In the genomic region with DNA sequence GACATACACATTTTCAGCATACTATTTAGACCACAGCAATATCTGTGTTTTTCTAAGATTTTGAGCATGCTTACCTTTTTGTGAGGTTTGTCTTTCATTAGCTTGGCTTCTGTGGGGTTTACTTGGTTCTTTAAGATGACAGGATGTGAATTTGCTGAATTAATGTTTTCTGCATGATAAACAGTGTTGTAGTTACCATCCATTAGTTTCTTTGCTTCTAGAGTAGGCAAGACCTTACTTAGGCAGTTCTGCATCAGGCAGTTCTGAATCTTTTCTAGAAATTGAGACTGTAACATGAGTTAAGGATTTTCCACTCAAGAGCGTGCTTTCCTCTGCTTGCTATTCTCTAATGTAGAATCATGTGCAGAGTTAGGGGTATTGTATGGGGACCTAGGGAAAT, we compare ENCODE assay signal across 27 mouse cellular contexts. TPM values are rescaled to one million over a fixed set of nuclear protein-coding genes. Genes with fewer than 3 reads are reported as not detected.
A peak's percentile ranks its signal among the peaks of the same experiment; 100 is the strongest.
DNase-seq lines count a peak whose midpoint lies in the region; ATAC-seq lines count a peak whose summit lies in the region.
"Had no signal": no experiment of that assay in that cellular context is flagged by ENCODE, and none has a peak within 500 bp of the region (broad histone marks: within the 10 kb centered on the region; RNA-seq: fewer than 3 reads in every experiment).

No protein-coding gene starts in this region.

- no peaks in the 10 kb centered on the region for H3K9me3 ChIP-seq in lung, embryonic 15.5 days
- H3K9me3 ChIP-seq in forebrain, embryonic 15.5 days = no peaks in the 10 kb centered on the region
- 0 out of 2 replicates have a peak, but pooled peaks cover 2% of the 10 kb centered on the region for H3K9me3 ChIP-seq in intestine, embryonic 16.5 days (ENCODE audit: control insufficient read depth, low read length)
- H3K9me3 ChIP-seq: embryonic facial prominence, embryonic 12.5 days; embryonic facial prominence, embryonic 15.5 days; G1E; heart, embryonic 13.5 days; intestine, embryonic 15.5 days had no signal

- DNase-seq in lung, postnatal 4 days = no peak
- peak; percentile 18 for DNase-seq in CD4-positive, CD25-positive, alpha-beta regulatory T cell, adult 2 months (ENCODE audit: low read depth, low spot score)
- peak; percentile 43 for DNase-seq in induced T-regulatory cell, adult 2 months (ENCODE audit: low read depth)
- DNase-seq: adrenal gland, adult 2 months; adrenal gland, postnatal 14 days; B cell, adult 2 months; cerebellum, adult 11 months; cerebellum, adult 2 months; cerebellum, adult 9-11 months; cerebellum, postnatal 25 days; gastrocnemius, postnatal 25 days; heart, adult 18-20 months; heart, postnatal 14 days; heart, postnatal 4 days had no signal

- H3K9ac ChIP-seq in lung, embryonic 15.5 days = no peak overlapping the region
- H3K9ac ChIP-seq in forebrain, embryonic 15.5 days (replicated peaks) = no peak overlapping the region
- no peak overlapping the region for H3K9ac ChIP-seq in intestine, embryonic 16.5 days (ENCODE audit: low read depth, low read length)
- H3K9ac ChIP-seq: embryonic facial prominence, embryonic 12.5 days; embryonic facial prominence, embryonic 15.5 days; heart, embryonic 13.5 days; hindbrain, embryonic 14.5 days; intestine, embryonic 15.5 days had no signal

- 76% methylated on average over 1 of the region's 1 CpGs for WGBS in lung, embryonic 15.5 days
- WGBS in forebrain, embryonic 15.5 days = 95% methylated on average over 1 of the region's 1 CpGs
- 82% methylated on average over 1 of the region's 1 CpGs for WGBS in intestine, embryonic 16.5 days

- H3K4me1 ChIP-seq in lung, embryonic 15.5 days = peaks cover 7% of the 10 kb centered on the region
- H3K4me1 ChIP-seq in forebrain, embryonic 15.5 days = no peaks in the 10 kb centered on the region
- H3K4me1 ChIP-seq in intestine, embryonic 16.5 days (ENCODE audit: control insufficient read depth, insufficient read depth, low read length) = no peaks in the 10 kb centered on the region
- H3K4me1 ChIP-seq: embryonic facial prominence, embryonic 12.5 days; embryonic facial prominence, embryonic 15.5 days; intestine, embryonic 15.5 days had no signal

- peak overlapping the region; percentile 27; the same call in 1 of the 2 replicates for H3K27ac ChIP-seq in lung, embryonic 15.5 days
- no peak overlapping the region for H3K27ac ChIP-seq in forebrain, embryonic 15.5 days (replicated peaks)
- H3K27ac ChIP-seq in intestine, embryonic 16.5 days (ENCODE audit: low read length) = no peak overlapping the region
- H3K27ac ChIP-seq: embryonic facial prominence, embryonic 12.5 days; embryonic facial prominence, embryonic 15.5 days; heart, embryonic 13.5 days; hindbrain, embryonic 14.5 days; hindbrain, postnatal 0 days; intestine, embryonic 15.5 days had no signal

- H3K27me3 ChIP-seq in lung, embryonic 15.5 days = no peaks in the 10 kb centered on the region
- H3K27me3 ChIP-seq in forebrain, embryonic 15.5 days = no peaks in the 10 kb centered on the region
- no peaks in the 10 kb centered on the region for H3K27me3 ChIP-seq in intestine, embryonic 16.5 days (replicated peaks; ENCODE audit: control insufficient read depth, insufficient read depth, low read length)
- H3K27me3 ChIP-seq: CH12.LX; embryonic facial prominence, embryonic 12.5 days; embryonic facial prominence, embryonic 15.5 days; heart, embryonic 13.5 days; intestine, embryonic 15.5 days; Patski had no signal

- no peak overlapping the region for H3K4me2 ChIP-seq in lung, embryonic 15.5 days
- no peak overlapping the region for H3K4me2 ChIP-seq in forebrain, embryonic 15.5 days (replicated peaks)
- no peak overlapping the region for H3K4me2 ChIP-seq in intestine, embryonic 16.5 days (ENCODE audit: low read depth, low read length)
- H3K4me2 ChIP-seq: embryonic facial prominence, embryonic 12.5 days; embryonic facial prominence, embryonic 15.5 days; heart, embryonic 13.5 days; hindbrain, embryonic 14.5 days; intestine, embryonic 15.5 days had no signal

- H3K36me3 ChIP-seq in lung, embryonic 15.5 days = no peaks in the 10 kb centered on the region
- H3K36me3 ChIP-seq in forebrain, embryonic 15.5 days = no peaks in the 10 kb centered on the region
- H3K36me3 ChIP-seq in intestine, embryonic 16.5 days (ENCODE audit: control insufficient read depth, insufficient read depth, low read length) = no peaks in the 10 kb centered on the region
- H3K36me3 ChIP-seq: embryonic facial prominence, embryonic 12.5 days; embryonic facial prominence, embryonic 15.5 days; intestine, embryonic 15.5 days had no signal

- ATAC-seq in lung, embryonic 15.5 days (ENCODE audit: borderline replicate concordance, extremely low read depth, low FRiP score, low TSS enrichment) = no peak
- ATAC-seq in forebrain, embryonic 15.5 days (replicated peaks) = no peak
- no peak for ATAC-seq in intestine, embryonic 16.5 days
- ATAC-seq: forebrain, embryonic 14.5 days; hindbrain, postnatal 0 days; intestine, embryonic 15.5 days; Patski had no signal

- no peak overlapping the region for H3K4me3 ChIP-seq in lung, embryonic 15.5 days
- H3K4me3 ChIP-seq in forebrain, embryonic 15.5 days = no peak overlapping the region
- H3K4me3 ChIP-seq in intestine, embryonic 16.5 days (ENCODE audit: low read length) = no peak overlapping the region
- H3K4me3 ChIP-seq: embryonic facial prominence, embryonic 12.5 days; embryonic facial prominence, embryonic 15.5 days; heart, embryonic 13.5 days; intestine, embryonic 15.5 days had no signal

RNA-seq across cellular contexts. Expression of gene Eea1, which starts 24.2 kb away (rescaled TPM):
- 17.3 and 18.8 TPM in 2 replicates for polyA plus RNA-seq in lung, embryonic 15.5 days (2015; fragmentation: Nextera tagmentation; extraction: Ambion mirVana)
- 17.3 and 18.2 TPM in 2 replicates for polyA plus RNA-seq in forebrain, embryonic 15.5 days (2015; fragmentation: Nextera tagmentation; extraction: Ambion mirVana)
- polyA plus RNA-seq in intestine, embryonic 16.5 days (2015; fragmentation: Nextera tagmentation; extraction: Ambion mirVana) = 17.6 and 17.8 TPM in 2 replicates

Comparison
In these comparisons a context has a peak if more than half of its experiments do, and no peak if none do; other contexts are left out.
1. DNase-seq: peak in CD4-positive, CD25-positive, alpha-beta regulatory T cell, adult 2 months (single experiment) and induced T-regulatory cell, adult 2 months (single experiment); none in lung, postnatal 4 days (0 of 2).